Mouse (Mus musculus) lung, postnatal 10 days (tissue): Measurements from ENCODE around the gene Aff3.
A peak's percentile ranks its signal among the peaks of the same experiment; 100 is the strongest.

Experiments
- DNase-seq: peaks from one replicate; pipeline ENCODE4 v3.0.0; 2021

The Aff3 gene

GRCm38 (mm10) chr1:38654981-38655540 lies 9.7 kb downstream of the Aff3 start:
- no peak for DNase-seq

GRCm38 (mm10) chr1:38650031-38650430 lies 14.7 kb downstream of the Aff3 start:
- DNase-seq = no peak

GRCm38 (mm10) chr1:38649174-38649573 lies 15.6 kb downstream of the Aff3 start:
- no peak for DNase-seq

- DNase-seq = no peak
Observed at GRCm38 (mm10) chr1:38642288-38642687, 22.5 kb downstream of the Aff3 start.

GRCm38 (mm10) chr1:38639669-38640068 lies 25.1 kb downstream of the Aff3 start:
- DNase-seq = no peak

GRCm38 (mm10) chr1:38635596-38635995 lies 29.2 kb downstream of the Aff3 start:
- DNase-seq = no peak

- no peak for DNase-seq
Observed at GRCm38 (mm10) chr1:38634081-38634480, 30.7 kb downstream of the Aff3 start.

GRCm38 (mm10) chr1:38632461-38633180 lies 32.1 kb downstream of the Aff3 start:
- no peak for DNase-seq

GRCm38 (mm10) chr1:38631501-38632279 lies 33.1 kb downstream of the Aff3 start:
- DNase-seq = no peak

GRCm38 (mm10) chr1:38628901-38629585 lies 35.7 kb downstream of the Aff3 start:
- DNase-seq = peak; percentile 87

GRCm38 (mm10) chr1:38628426-38628825 lies 36.3 kb downstream of the Aff3 start:
- peak; percentile 20 for DNase-seq

- DNase-seq = peak; percentile 37
Observed at GRCm38 (mm10) chr1:38627683-38628361, 36.9 kb downstream of the Aff3 start.

- DNase-seq = peak; percentile 64
Observed at GRCm38 (mm10) chr1:38626739-38627661, 37.8 kb downstream of the Aff3 start.

- peak; percentile 25 for DNase-seq
Observed at GRCm38 (mm10) chr1:38626388-38626738, 38.4 kb downstream of the Aff3 start.

GRCm38 (mm10) chr1:38621840-38622239 lies 42.9 kb downstream of the Aff3 start:
- DNase-seq = no peak

GRCm38 (mm10) chr1:38620401-38620800 lies 44.4 kb downstream of the Aff3 start:
- no peak for DNase-seq

GRCm38 (mm10) chr1:38606741-38607140 lies 58.0 kb downstream of the Aff3 start:
- no peak for DNase-seq

GRCm38 (mm10) chr1:38605426-38605825 lies 59.3 kb downstream of the Aff3 start:
- no peak for DNase-seq

GRCm38 (mm10) chr1:38604611-38605010 lies 60.1 kb downstream of the Aff3 start:
- DNase-seq = peak; percentile 38

GRCm38 (mm10) chr1:38601802-38602508 lies 62.8 kb downstream of the Aff3 start:
- peak; percentile 7 for DNase-seq

GRCm38 (mm10) chr1:38595311-38595710 lies 69.4 kb downstream of the Aff3 start:
- DNase-seq = no peak
